Mouse (Mus musculus) kidney, postnatal 25 days (tissue): Measurements from ENCODE around the gene Timmdc1.
"Not testable (repeated sequence)": the region's sequence is repeated elsewhere in the genome, so short reads cannot be mapped to it uniquely, and the experiment has no call there.

Experiments
- DNase-seq, 2 experiments: peaks; one replicate each; pipeline ENCODE4 v3.0.0; 2021; ENCODE audit warnings: mixed read lengths in 2 of 2

The Timmdc1 gene

DNA sequence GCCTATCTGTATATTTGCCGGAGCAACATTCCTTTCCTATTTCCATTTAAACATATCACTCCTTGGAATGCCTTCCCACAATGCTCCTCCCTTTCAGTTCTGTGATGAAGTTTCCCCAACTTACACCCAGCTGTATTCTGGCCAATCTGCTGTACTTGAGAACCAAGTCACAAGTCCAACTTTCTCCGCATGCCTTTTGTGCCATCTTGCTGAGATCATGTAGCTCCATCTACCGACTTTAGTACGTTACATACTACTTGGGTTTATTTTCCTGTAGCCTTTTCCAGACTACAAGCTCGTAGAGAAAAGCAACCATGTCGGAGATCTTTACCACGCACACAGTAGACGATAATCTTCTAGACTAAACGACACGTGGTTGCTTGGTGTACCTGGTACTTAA lies 28.6 kb downstream of the Timmdc1 start:
- DNase-seq = peak in 1 of 2 experiments; percentile 12

DNA sequence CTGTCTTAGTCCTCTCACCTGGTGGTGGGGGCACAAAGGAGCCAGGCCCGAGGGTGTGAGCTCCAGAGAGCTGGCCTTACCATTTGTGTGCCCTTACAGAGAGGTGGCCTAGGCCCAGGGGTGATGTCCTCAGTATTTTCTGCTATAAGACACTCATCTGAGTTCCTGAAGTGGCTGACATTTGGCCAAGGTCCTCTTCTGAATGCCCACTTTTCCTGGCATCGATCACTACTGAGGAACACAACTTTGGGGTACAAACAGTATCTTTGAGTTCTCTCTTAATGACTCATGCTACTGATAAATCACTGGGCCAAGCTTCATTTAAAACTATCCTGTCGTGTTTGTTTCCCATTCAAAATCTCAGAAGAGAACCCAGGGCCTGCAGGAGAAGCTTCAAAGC lies 29.9 kb downstream of the Timmdc1 start:
- no peak for DNase-seq

DNA sequence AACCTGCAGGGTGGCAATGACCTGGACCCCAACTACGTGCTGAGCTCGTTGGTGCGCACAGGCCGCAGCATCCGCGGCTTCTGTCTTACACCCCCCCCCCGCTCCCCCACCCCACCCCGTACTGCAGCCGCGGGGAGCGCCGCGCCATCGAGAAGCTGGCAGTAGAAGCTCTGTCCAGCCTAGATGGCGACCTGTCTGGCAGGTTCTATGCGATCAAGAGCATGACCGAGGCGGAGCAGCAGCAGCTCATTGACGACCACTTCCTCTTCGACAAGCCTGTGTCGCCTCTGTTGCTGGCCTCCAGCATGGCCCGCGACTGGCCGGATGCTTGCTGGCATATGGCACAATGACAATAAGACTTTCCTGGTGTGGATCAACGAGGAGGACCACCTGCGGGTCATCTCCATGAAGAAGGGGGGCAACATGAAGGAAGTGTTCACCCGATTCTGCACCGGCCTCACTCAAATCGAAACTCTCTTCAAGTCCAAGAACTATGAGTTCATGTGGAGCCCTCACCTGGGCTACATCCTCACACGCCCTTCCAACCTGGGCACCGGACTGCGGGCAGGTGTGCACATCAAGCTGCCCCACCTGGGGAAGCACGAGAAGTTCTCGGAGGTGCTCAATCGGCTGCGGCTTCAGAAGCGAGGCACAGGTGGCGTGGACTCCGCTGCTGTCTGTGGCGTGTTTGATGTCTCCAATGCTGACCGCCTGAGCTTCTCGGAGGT lies 38.7 kb downstream of the Timmdc1 start:
- peak in 1 of 2 experiments; percentile 36 for DNase-seq

DNA sequence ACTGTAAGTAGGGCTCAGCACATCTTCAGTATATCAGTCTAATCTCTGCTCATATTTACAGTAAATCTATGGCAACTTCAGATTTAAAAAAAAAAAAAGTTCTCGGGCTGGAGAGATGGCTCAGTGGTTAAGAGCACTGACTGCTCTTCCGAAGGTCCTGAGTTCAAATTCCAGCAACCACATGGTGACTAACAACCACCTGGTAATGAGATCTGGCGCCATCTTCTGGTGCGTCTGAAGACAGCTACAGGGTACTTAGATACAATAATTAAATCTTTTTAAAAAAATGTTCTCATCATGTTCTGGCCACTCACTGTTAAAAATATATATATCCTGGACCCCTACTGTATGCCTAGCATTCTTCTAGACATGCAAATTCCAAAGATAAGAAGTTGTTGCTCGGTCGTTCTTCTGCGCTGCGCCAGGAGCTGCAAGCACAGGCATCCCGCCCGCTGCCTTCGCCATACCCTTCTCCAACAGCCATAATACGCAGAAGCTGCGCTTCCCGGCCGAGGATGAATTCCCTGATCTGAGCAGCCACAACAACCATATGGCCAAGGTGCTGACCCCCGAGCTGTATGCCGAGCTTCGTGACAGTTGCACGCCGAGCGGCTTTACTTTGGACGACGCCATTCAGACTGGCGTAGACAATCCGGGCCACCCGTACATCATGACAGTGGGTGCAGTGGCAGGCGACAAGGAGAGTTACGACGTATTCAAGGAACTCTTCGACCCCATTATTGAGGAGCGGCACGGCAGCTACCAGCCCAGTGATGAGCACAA lies 39.5 kb downstream of the Timmdc1 start:
- peak; percentile 42 to 65 for DNase-seq

DNA sequence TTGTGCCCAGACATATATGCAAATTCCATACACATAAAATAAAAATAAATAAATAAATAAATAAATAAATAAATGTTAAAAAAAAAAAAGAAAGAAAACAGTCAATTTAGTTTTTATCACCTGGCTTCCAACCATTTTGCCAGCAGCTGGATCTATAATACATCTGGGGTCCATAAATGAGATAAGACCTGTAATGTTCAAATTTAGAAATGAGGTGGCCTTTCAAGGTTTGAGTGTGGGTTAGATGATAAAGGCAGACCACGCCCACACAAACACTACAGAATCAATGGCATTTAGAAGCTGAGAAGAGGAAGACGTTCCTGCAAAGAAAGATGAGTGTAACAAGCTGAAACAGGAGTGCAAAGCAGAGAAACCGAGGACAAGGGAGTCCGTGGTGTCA lies 41.1 kb downstream of the Timmdc1 start:
- DNase-seq = no peak

DNA sequence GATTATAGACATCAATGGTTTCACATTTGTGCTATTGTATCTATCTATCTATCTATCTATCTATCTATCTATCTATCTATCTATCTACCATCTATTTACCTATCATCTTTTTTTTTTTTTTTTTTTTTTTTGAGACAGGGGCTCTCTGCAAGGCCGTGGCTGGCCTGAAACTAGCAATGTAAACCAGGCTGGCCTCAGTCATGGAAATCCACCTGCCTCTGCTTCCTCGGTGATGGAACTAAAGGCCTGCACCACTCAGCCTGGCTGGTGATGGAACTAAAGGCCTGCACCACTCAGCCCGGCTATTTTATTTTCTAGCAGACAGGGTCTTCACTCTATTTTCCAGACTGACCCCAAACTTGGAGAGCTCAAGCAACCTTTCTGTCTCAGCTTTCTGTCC lies 44.2 kb downstream of the Timmdc1 start:
- DNase-seq = no peak

DNA sequence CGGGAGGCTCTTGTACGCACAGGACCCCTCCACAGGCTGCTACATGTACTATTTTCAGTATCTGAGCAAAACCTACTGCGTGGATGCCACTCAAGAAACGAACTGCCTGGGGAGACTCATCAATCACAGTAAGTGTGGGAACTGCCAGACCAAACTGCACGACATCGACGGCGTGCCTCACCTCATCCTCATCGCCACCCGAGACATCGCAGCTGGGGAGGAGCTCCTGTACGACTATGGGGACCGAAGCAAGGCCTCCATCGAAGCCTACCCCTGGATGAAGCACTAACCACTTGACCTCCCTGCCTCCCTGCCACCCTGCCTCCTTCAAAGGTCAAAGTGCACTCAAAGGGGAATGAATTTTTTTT lies 45.2 kb downstream of the Timmdc1 start:
- not testable (repeated sequence) for DNase-seq

DNA sequence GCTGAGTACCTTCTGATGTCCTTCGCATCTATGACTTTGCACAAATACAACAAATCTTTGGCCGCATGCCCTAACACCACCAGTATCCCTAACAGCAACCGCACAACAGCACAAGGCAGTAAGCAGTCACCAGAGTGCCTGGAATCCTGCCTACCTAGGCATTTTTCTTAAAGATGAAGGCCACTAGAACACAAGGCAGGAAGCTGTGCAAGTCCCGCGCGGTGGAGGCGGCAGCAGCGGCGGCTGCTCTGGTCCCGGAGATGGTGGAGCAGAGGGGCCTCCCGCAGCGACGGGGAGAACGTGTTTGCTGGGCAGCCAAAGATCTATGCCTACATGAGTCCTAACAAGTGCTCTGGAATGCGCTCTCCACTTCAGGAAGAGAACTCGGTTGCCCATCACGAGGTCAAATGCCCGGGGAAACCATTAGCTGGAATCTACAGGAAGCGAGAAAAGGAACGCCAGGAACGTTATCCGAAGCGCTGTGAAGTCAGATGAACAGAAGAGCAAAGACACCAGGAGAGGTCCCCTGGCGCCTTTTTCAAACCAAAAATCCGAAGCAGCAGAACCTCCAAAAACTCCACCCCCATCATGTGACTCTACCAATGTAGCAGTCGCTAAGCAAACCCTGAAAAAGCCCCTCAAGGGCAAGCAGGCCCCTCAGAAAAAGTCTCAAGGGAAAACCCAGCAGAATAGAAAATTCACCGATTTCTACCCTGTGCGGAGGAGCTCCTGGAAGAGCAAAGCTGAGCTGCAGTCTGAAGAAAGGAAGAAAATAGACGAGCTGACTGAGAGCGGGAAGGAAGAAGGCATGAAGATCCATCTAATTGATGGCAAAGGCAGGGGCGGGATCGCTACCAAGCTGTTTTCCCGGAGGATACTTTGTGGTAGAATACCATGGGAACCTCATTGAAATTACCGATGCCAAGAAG lies 45.9 kb downstream of the Timmdc1 start:
- peak in 1 of 2 experiments; percentile 27 for DNase-seq

DNA sequence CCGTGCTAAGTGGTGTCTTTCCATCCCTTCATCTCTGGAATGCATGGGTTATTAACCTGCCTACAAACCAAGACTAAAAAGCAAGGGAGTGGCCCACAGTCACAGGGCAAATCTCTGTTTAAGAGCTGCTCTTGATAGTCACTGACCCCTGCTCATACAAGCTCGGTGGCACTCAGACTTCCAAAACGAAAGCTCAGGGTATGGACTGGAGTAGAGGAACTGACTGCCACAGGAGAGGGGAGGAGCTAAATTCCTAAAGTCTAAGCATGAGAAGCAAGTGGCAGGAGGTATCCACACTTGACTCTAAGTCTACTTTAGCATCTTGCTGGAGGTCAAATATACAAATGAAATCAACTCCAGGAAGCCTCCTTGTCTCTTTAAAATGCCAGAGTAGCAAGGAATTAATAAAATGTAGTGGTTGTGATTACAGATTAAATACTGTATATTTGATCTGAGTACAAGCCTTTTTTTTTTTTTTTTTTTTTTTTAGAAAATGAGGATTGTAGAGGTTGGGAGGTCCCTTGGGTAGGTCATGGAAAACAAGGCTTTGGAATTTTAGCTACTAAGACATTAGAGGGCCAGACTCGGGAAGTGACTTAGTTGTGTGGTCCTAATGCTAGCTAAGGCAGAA lies 46.7 kb downstream of the Timmdc1 start:
- no peak for DNase-seq

DNA sequence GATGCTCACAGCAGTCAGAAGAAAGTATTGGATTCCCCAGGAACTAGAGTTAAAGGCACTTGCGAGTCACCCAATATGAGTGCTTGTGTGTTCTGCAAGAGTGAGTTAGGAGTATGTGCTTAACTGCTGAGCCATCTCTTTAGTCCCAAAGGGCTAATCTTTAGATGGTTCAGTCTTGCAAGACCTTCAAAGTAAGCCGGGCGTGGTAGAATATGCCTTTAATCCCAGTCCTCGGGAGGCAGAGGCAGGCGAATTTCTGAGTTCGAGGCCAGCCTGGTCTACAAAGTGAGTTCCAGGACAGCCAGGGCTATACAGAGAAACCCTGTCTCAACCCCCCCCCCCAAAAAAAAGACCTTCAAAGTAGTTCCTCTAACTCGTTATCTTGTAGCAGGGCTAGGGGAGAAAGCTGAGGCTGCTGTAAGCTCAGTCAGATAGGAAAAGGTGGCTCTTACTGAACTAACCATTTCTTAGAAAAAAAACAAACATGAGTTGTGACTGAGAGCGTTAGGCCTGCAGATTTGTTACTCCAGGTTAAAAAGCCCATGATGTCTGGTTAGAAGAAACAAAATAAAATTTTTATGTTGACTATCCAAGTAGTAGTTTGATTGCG lies 47.7 kb downstream of the Timmdc1 start:
- DNase-seq = no peak

DNA sequence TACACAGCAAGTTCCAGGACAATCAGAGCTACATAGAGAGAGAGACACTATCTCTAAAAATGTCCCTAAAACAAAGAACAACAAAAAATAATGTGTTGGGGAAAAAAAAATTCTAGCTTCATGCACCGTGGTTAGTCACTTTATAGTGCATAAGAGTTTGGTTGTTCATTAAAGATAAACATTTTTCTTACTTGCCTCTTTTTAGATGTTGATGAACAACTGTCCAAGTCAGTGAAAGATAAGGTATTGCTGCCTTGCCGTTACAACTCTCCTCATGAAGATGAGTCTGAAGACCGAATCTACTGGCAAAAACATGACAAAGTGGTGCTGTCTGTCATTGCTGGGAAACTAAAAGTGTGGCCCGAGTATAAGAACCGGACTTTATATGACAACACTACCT lies 48.8 kb downstream of the Timmdc1 start:
- no peak for DNase-seq

DNA sequence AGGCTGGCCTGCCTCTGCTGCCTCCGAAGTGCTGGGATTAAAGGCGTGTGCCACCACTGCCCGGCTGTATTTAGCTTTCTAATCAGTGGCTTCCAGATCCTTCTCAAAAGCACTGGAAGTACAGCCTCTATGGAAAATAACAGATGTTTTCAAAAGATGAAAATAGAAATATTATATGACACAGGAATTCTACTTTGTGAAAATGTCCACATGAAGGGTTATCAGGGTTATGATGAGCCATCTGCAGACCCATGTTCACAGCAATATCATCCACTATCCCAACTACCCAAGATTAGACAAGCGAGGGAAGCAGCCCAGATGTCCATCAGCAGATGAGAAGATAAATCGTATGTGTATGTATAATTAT lies 50.0 kb downstream of the Timmdc1 start:
- DNase-seq = no peak

DNA sequence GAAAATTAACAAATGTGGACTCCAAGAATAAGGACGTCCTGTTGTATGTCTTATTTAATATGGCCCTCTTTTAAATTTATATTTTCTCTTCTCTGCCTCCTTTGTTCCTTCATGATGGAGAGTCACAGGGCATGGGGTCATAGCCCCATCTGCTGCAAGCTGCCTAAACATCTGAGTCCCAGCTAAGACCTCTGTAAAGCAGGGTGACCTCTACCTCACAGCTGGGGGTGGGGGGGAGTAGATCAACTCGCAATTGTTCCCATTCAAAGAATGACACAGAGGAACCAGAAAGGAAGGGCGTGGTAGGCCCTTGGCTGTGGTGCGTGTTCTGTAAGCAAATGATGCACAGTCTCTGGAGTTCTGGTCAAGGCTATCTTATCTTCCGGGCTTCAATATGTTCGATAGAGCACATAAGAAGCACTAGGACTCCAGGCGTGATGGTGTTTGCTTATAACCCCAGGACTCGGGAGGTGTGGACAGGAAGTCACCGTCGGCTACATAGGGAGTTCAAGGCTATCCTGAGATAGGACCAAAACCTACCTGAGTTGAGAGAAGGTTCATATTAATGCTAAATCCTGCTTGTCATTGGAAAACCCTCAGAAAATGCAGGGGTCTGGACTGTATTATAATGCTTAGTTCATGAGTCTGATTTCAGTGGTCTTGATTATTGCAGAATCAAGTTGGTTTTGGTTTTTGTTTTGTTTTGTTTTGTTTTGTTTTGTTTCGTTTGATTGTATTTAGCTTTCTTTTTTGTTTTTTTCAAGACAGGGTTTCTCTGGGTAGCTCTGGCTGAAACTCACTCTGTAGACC lies 50.6 kb downstream of the Timmdc1 start:
- DNase-seq = no peak

DNA sequence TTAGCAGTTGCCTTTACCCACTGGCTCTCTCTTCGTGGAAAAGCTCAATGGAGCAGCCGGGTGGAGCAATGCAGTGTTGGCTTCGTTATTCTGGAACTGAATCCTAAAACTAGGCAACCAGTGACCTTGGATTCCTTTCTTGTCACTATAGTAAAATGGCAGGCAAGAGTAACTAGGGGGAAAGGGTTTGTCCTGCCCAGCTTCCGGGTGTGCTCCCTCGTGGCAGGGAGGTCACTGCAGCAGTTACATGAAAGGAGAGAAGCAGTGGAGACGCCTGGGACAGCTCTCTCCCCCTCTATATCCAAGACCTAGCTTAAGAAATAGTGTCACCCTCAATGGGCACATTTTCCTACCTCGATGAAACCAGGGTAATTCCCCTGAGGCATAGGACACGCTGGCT lies 53.0 kb downstream of the Timmdc1 start:
- no peak for DNase-seq

DNA sequence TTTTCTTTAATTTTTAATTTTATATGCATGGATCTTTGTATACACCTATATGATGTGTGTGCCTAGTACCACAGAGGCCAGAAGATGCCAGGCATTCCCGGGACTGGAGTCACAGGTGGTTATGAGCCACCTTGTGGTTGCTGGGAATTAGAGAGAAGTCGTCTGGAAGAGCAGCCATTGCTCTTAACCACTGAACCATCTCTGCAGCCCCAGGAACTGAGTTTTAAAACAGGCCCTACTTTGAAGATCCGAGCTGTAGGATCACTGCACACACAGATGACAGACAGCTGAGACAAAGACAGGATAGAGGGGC lies 53.8 kb downstream of the Timmdc1 start:
- DNase-seq = peak in 1 of 2 experiments; percentile 35

DNA sequence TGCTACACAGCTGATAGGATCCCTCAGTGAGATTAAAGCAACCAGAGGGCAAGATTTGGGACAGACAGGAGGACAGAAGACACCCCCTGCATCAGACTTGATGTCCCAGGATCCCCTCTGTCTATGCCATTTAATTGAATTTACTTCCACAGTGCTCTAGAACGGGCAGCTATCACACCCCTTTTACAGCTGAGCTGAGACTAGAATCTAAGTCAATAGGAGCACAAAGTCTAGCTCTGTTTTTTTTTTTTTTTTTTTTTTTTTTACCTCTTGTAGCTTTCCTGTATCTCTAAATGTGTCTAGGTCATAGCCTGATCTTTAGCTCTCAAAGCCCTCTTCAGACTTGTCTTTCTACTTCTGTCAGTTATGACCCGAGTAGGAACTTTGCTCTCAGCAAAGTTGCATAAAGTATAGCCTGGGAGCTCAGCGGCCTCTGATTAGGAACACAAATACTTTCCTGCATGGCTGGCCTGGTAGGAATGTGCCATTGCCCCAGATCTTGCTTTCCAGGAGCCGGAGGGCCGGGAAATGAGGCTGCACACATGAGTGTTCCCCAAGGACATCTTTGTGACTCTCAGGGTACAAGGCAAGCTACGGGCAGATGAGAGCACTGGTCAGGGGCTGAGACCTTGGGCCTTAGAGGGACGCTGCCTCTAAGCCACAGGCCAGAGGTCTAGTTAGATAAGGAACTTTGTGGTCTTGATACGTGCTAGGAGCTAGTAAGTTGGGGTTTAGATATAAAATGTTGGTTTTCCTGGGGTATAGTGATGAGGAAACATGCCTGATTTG lies 54.4 kb downstream of the Timmdc1 start:
- peak in 1 of 2 experiments; percentile 18 for DNase-seq

DNA sequence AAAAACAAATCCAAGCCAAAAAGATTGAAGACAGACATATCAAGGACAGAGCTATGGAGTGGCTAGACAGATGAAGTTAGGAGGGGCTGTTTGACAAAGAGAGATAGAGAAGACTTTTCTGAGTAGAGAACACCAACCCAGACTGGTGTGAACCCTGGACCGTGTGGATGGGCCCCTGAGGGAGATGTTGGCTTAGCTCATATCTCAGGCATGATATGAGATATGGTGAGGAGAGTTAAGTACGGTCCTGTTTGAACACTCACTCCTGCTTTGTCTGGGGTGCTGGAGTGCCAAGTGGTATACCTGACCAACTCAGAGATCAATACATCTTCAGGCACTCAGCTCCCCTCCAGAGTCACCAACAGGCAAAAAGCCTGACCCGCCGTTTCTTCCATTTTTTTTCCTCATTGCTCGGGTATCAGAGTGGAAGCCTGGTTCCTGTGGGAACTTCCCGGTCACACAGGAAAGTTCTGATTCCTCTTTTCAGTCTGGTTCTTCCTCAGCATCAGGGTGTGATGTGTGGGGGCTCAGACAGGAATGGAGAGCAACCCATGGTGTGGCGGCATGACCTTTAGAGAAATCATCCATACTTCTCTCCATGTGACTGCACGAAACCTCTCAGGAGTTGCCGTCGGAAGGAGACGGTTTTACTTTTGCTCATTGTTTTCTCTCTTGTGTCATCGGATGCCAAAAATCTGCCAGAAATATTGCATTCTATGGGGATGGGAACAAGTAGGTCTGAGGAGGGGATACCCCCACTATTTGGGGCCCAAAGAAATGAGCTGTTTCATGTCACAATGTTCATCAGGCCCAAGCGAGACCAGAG lies 55.2 kb downstream of the Timmdc1 start:
- DNase-seq = no peak

DNA sequence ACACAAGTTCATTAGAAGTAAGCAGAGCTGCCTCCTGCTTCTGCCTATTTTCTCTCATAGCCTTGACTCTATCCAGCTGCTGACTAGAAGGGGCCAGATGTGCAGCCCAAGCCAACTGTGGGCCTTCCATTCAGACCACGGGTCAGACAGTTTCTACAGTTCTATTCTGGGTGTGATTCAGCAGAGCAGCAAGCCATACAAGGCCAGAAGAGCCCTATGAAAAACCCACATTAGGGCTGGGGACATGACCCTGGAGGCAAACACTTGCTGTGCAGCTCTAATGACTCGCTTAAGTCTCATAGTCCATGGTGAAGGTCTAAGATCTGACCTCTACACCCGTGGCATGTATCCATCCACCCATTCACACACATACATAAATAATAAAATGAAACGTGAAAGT lies 56.4 kb downstream of the Timmdc1 start:
- no peak for DNase-seq

DNA sequence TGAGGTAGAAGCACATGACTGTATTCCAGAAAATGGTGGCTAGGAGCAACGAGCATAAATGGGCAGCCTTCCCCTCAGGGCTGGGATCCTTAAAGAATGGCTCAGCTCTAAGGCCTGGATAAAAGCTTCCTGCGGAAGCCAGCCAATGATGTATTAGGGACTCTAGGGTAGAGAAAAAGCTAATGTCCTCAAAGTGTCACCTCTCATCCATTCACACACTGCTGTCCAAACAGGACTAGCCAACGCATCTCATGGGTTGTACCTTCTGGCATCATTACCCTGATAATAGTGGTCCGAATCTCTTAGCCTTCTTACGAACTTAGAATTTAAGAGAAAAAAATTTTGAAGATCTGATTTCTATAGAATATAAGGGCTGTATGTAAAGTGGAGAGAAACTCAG lies 59.2 kb downstream of the Timmdc1 start:
- no peak for DNase-seq

DNA sequence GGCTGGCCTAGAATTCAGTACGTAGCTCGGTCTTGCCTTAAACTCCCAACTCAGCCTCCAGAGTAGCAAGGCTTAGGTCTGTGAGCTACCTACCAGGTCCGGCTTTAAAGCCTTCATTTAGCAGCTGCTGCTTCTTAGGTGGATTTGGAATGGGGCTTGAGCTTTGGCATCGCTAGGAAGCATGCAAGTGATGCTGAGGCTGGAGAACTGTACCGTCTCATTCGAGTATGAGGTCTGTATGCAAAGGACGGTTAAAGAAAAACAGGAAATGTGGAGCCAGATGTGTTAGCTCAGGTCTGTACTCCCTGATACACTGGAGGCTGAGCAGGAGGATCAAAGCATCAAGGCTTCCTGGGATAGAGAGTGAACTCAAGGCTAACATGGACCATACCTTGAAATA lies 60.3 kb downstream of the Timmdc1 start:
- DNase-seq = no peak
